Mouse (Mus musculus) bone marrow macrophage, adult 2 months (primary cell): ENCODE results near the gene Slc25a48.

Experiments
- CTCF ChIP-seq: IDR thresholded peaks from 2 replicates; pipeline ENCODE4 v1.5.1; 2012; ENCODE audit warnings: low read depth, mild to moderate bottlenecking, low read length, moderate library complexity
- POLR2A ChIP-seq: IDR thresholded peaks from 2 replicates; pipeline ENCODE4 v1.6.1; 2012; ENCODE audit warnings: mild to moderate bottlenecking, low read depth, low read length, borderline replicate concordance

DNA sequence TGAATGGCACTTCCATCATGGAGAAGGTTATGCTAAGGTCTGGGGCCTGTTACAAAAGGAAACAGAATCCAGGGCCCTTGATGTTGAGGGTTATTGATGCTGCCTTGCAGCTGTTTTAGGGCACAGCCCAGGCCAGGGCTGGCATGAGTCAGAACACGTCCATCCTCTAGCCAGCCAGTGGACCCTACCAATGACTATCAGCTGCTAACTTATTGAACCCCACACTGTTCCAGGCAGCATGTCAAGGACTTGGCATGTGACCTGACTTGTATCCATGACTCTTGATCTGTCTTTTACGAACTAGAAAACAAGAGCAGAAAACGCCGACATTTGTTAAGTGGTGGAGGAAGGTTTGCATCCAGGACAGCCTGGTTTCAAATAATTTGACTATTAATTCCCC, 24.6 kb downstream of the Slc25a48 start:
- TF ChIP-seq POLR2A (no peak), CTCF (no peak)
